Mouse (Mus musculus) ES-CJ7 (cell line): ENCODE measurements at regions not wholly inside any gene's neighbourhood (a gene's known extent, or its start where the extent isn't known, plus 50 kb on each side); places are given as distances from the start of the nearest gene placed in this dataset.
"Not testable (repeated sequence)": the region's sequence is repeated elsewhere in the genome, so short reads cannot be mapped to it uniquely, and the experiment has no call there.

ENCODE experiments used
- DNase-seq: peaks from one replicate; pipeline ENCODE4 v3.0.0; 2011; ENCODE audit warnings: low read depth, low spot score

DNA sequence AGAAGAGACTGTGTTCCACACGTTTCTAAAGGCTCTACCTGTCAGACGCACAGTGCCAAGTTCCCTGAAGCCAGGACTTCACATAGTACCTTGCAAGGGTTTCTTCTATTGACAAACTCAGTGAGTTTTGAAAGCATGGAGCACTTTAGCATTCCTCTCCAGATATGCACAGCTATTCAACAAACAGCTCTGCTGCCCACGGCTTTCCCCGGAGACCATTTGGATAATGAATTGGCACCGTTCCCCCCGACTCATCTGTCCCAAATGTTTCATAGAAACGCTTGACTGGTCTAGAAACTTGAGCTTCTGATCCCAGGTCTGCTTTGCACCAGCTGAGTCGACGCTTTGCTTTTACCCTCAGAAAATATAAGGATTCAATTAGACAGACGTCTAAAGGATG, 162.2 kb upstream of the St6galnac5 start:
- no peak for DNase-seq

DNA sequence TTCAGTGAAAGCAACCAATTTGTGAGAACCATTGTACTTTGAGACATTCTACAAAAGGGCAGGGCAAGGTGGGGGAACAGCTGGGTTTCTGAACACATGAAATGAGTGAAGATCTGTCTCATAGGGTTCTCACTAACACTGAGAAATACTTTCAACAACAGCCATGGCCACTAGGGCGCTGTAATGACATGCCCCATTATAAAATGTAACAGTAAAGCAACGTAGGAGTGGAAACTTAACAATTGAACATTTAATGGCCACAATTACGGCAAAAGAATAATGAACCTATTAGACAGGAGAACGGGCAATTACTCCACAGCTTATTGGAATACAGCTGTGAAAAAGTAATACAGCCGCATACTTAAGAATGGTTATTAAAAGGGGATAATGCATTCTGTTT, 158.9 kb upstream of the St6galnac5 start:
- DNase-seq = no peak

DNA sequence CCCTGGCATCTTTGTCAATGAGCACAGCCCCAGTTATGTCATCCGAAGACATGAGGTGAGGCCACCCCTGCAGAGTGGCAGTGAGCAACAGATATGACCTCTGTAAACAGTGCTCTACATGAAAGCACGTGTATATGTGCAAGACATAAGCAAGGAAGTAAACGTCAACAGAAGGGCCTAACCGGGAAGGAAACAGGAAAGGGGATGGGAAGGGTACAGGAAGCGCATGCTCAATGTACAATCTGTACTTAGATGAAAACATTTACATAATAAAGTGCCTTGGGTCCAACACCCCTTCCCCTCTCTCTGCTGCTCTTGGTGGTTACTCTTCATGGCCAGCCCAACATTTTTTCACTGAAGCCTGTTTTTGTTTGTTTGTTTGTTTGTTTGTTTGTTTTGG, 143.3 kb upstream of the St6galnac5 start:
- no peak for DNase-seq

DNA sequence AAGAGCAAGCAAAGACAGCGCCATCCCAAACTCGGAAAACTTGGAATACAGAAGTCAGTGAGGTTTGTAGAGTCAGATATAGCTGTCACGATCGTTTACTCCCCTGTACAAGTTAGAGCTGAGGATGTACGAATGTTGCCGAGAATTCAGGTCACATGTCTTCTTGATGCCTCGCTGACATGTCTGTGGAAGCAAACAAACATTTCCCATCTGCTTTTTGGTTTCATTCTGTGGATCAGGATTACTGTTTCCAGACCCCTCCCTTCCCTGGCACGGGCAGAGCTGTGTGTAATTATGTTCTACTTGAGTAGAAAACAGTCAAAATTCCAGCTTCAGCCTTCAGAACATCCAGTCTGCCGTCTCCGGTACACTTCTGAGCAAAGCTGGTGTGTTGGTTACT, 139.9 kb upstream of the St6galnac5 start:
- no peak for DNase-seq

DNA sequence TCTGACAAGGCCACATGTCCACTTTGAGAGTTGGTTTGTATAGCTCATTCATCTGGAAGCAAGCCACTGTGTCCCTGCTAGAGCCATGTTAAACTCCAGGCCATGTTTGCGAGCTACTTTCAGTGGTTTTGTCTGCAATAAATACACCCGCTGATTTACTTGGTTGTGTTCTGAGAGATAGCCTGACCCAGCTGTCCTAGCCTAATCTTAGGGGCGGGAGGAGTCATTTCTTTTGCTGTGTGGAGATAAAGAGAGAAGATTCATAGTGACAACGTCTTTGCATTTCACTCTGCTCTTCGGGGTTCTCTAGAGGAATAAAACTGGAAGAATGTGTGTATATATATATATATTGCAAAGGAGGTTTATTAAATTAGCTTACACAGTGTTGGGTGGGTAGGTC, 137.1 kb upstream of the St6galnac5 start:
- DNase-seq = no peak

DNA sequence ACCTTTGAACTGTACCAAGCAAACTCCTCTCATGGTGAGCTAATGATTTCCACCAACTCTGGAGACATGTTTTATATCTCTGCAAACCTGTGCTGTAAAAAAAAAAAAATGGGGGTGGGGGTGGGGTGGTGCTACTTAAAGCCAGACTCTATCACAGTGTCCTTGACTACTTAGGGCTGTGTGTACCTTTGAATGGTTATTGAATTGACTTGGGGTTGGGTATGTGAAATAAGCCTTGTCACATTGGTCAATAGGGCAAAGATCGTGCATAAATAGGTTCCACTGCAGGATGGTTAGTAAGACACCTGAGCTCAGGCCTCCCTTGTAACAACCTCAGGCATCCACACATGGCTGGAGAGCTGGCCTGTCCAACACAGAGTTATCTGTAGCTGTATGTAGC, 136.6 kb upstream of the St6galnac5 start:
- DNase-seq = no peak

DNA sequence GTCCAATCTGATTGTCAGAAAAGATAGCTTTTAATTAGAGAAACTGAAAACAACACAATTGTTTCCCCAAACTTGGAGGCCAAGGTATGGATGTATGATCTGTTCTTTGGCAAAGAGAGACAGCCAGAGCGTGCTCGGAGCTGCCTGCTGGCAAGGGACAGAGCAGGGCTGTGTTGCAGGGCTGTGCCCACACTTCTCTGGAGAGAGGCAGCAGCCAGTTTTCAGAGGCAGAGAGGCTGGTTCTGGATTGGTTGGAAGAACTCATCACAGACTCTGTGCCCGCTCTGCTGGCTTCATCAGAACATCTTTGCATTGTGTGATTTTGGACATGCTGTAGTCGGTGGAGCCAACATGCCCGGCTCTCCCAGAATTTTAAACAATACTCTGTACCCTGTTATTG, 123.5 kb upstream of the St6galnac5 start:
- no peak for DNase-seq

DNA sequence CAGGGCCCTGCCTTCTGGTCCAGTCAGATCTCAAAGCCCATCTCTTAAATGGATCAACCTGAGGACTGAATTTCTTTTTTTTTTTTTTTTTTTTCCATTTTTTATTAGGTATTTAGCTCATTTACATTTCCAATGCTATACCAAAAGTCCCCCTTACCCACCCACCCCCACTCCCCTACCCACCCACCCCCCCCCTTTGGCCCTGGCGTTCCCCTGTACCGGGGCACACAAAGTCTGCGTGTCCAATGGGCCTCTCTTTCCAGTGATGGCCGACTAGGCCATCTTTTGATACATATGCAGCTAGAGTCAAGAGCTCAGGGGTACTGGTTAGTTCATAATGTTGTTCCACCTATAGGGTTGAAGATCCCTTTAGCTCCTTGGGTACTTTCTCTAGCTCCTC, 108.5 kb upstream of the St6galnac5 start:
- not testable (repeated sequence) for DNase-seq

DNA sequence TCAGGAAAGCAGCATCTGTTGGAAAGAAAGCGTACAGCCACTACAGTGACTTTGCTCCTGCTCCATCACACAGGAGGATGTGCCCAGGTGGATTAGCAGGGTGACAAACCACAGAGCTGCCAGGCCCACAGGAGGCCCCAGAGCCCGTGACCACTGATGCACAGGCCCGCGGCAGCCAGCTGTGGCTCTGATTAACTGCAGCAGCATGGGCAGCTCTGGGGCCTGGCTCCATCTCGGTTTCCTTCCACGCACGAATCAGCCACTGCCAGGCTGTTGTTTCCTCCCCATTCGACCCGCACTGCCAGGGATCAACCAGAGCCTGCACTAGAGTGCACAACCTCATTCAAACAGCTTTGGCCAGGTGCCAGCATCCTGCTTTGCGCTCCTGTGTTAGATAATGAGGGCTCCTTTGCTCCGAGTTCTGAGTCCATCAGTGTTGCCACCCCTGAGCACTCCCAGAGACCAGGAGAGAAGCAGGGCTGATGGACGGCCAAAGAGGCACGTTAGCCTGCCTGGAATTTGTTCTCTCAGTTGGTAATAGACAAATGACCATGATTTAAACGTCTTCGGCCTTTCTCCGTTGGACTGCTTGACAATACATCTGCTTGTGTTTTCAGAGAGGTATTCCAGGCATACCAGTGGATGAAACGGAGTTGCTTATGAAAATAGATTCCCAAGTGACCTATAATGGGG, 103.2 kb upstream of the St6galnac5 start:
- DNase-seq = peak; percentile 8

DNA sequence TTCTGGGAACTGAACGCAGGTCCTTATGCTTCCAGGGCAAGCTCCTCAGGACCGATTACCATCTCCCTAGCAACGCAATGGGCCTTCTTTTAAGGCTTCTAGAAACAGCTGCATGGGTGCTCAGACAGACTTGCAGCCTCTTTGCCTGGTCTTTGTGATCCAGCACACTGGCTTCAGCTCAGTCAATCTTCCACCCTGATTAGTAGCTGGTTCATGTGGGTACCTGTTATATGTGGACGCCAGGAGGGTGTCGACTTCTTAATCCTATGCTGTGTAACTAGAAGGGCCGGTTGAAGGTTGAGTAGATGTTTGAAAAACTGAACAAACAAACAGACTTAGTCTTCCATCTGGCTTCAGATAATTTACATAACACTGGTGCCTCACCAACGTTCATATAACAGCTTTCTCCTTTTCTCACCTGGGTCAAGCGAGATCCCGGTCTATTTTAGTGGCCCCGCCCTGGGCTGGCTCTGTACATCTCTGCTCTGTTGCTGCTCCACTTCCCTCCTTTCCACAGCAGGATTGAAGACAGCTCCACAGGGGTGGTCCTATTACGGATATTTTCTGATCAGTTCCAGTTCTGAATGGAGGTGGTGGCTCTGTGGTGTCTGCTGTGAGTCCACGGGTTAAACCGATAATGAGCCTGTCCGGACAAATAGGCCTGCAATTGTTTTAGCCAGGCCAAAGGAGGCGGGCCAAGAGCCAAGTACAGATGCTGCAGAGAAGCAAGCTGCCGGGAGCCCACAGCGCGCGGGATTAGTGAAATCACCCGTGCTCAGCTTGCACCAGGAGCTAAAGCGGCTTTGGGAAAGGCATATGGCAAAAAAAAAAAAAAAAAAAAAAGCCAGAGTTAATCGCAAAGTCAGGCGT, 102.4 kb upstream of the St6galnac5 start:
- DNase-seq = peak; percentile 44

DNA sequence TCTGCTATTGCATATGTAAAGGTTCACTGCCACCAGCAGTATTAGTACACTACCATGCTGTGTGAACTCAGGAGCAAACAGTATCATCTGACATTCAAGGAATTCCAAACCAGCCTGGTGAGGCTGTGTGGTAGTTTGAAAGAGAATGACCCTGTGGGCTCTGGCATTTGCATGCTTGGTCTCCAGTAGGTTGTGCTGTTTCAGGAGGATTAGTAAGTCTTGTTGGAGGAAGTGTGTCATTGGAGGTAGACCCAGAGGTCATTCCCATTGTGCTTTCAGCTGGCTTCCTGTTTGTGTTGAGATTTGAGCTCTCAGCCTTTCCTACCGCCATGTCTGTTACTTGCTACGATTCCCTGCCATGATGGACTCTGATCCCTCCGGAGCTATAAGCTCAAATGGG, 98.3 kb upstream of the St6galnac5 start:
- DNase-seq = peak; percentile 32

DNA sequence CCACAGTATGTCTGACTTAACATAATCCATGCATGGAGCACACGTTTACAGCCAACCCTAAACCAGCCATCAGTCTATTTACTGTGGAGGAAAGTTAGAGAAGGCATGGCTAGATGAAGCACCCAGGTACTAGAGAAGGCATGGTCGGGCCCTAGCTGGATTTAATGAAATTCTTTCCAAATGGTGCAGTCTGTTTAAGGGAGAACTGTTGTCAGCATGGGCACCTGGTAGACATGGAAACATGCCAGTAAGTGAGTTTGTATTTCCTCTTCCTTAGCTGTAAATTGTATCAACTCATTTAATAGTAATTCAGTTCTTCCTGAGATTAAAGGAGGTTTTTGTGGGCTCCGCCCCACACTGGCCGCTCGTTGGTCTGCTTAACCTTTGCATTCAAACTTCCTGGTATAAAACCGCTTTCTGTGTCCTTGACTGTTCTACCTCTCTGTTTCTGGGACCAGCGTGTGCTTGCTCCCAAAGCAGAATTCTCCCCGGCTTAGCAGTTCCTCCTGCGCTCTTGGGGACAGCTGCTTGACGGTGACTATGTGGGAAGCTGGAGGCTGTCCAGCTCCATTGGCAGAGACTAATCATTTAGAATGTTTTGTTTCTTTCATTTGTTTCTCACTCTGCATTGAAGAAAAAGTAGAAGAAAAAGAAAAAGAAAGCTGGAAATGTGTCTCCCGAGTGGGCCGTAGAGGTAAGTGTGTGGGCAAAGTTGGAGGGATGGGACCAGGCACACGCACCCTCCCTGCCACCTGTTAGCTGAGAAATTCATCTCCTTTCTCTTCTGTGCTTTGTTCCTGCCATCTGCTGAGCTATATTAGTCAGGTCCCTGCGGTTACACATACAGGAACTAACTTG, 96.0 kb upstream of the St6galnac5 start:
- DNase-seq = no peak

DNA sequence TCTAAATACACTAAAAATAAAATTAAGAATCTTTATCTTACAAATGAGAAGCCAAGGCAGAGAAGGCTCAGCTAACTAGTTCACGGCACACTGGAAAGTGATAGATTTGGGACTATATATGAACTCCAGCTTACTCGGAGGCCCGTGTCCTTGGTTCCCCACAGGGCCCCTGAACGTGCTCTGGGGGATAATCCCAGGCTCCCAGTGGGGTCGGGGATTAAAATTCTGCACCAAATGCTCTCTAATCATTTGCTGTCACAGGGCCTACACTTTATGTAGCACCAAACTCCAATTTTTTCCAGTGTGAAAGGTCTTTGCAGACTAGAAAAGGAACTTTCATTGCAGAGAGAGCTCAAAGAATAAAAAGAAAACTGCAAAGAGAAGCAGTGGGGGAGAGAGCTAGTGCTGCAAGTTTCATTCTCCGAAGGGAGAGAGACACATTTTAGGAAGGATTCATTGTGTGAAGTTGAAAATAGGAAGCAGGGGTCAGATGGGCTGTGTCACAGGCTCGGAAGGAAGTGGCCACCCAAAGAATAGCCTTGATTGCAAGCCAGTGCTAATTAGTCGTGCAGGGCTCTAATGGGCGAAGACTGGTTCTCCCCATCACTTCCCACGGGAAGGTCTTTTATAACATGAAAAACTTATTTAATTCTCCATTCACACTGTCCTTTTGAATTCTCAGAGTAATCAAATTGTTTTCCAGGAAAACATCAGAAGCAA, 90.3 kb upstream of the St6galnac5 start:
- no peak for DNase-seq

DNA sequence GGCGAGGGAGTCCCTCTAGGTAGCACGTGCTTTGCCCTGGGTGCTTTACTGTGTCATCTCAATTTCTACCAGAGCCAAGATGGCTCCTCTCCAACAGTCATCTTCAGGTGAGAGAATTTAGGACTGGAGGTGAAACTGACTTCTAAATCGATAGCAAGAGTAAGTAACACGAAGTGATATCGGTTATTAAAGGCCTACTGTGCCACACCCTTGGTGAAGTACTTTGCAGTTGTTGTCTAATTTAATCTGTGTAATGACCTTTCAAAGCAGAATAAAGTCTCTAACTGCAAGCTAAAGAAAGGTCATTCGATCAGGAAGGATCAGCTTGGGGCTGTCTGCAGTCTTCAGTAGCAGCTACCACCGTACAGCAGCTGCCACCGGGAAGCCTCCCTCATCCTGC, 89.5 kb upstream of the St6galnac5 start:
- no peak for DNase-seq

DNA sequence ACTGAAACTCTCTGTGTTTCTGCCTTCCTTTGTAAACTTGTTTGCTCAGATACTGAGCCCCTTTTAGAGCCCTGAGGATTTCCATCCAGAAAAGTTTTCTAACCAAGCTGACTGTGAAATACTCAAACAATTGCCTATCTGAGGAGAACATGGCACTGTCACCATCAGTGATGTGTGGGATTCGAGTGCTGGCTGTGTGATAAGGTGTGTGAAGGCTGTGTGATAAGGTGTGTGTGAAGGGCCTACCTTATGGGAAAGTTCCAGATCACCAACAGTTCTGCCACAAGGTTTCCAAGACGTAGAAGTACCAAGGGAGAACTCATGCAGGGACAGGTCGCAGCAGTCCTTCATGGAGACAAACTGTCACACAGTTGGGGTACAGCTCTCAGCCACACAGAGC, 89.1 kb upstream of the St6galnac5 start:
- DNase-seq = no peak

DNA sequence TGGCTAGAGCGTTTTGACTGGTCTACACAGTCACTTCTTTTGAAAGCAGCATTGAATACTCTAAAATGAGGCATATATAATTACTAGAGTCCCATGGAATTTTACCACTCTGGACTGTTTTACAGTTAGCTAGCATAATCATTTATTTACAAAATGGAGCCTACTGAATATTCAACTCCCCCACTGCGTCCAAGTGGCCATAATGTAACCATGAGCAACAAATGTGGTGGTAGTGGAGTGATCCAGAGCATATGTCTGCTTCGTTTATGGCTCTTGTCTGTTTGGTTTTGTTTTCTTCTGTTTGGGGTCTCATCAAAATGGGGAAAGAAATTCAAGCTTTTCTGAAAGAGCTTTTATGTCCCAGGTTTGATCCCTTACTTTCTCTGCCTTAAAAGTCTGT, 83.8 kb upstream of the St6galnac5 start:
- DNase-seq = no peak

DNA sequence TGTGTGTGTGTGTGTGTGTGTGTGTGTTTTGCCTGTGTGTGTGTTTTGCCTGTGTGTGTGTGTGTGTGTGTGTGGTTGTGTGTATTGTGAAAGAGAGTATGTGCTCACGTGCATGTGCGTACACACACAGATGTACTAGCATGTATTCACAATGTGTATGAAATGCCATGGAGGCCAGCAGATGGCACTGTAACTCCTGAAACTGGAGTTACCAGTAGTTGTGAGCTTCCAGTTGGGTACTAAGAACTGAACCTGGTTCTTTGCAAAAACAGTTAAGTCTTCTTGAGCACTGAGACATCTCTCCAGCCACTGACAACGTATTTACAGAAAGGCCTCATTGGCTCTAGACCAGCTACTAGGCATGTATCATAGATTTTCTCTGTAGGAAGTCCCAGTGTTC, 71.1 kb upstream of the St6galnac5 start:
- DNase-seq = peak; percentile 30

DNA sequence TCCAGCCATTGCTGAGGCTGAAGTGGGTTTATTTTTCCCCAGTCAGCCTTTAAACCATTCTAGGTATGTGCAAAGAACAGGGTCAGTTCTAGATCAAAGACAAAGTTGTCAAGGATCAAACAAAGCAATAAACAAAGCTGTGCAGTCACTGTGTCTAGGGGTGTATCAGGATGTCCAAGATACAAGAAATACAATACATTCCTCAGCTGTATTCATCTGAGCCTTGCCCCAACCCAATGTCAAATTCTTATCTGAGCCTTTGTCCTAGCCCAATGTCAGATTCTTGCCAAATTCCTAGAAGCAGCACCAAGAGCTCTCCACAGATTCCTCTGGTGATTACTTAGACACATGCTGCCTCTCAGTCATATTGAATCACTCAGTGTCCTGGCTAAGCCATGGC, 69.5 kb upstream of the St6galnac5 start:
- peak; percentile 3 for DNase-seq

DNA sequence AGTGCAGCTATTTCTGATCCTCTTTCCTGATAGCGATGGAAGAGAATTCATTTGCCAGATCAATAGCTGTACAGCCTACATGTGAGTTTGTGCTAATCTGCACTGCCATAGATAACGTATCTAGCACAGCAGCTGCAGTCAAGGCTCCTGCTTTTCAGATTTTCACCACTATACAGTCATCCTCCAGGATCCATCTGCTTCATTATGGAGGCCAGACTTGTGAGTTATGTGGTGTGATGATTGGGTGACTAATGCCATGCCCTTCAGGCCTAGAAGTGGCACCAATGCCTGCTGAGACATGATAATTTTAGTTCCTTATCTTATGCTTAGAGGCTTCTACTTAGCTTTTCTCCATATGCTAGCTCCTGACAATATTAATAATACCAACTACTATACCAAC, 63.3 kb upstream of the St6galnac5 start:
- no peak for DNase-seq

DNA sequence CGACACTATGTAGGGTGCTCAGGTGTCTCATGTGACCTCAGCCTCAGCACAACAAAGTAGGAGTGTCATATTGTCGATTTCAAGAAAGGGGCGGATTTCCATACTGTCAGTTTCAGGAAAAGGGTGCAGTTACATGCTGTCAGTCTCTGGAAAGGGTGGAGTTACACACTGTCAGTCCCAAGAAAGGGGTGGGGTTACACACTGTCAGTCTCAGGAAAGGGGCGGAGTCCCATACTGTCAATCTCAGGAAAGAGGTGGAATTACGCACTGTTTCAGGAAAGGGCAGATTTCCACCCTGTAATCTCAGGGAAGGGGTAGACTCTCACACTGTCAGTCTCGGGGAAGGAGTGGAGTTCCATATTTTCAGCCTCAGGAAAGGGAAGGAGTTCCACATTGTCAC, 51.9 kb upstream of the St6galnac5 start:
- peak; percentile 7 for DNase-seq
